Mouse (Mus musculus) retina, embryonic 14.5 days (tissue): ENCODE measurements around the gene Nell1.
"Not testable (repeated sequence)": the region's sequence is repeated elsewhere in the genome, so short reads cannot be mapped to it uniquely, and the experiment has no call there.

Source experiments
- DNase-seq: peaks from one replicate; pipeline ENCODE4 v3.0.0-alpha.2; 2015; ENCODE audit warnings: low spot score

Nell1 gene

GRCm38 (mm10) chr7:49974841-49975440 is at the start of gene Nell1:
Gene Nell1, plus strand, starts transcription at chr7:49974864.
- DNase-seq = peak; percentile 66

GRCm38 (mm10) chr7:49928571-49928970 is 46.1 kb upstream of the Nell1 start:
- no peak for DNase-seq

GRCm38 (mm10) chr7:49929999-49930398 is 44.7 kb upstream of the Nell1 start:
- no peak for DNase-seq

DNA sequence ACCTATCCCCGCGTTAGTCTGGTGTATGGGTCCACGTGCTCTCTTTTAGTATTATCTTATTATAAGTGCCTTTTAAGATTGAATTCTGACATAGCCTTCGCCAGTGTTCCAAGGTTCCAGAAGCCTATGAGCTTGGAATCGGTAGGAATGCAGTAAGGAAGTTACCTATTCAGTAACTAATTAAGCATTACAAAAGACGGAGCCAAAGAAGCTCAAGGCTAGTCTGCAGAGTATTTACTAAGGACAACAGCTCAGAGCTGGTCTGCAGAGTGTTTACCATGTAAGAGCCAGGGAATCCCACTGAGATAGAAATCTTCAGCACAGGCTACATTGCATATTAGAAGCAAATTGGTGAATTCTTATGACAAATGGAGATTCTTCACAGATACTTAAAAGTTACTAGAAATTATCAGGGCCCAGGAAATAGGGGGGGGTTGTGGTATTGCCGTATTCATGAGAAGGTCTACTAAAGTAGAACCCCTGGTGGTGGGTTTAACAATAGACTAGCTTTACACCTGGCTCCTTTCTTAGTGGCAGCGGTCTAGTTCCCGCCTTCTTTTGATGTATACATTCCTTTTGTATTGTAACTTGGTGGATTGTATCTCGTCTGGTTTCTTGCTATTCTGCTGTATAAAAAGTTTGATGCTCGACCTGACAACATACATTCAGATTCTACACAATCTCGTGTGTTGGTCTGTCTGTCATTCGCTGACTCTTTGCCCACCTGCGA is 41.1 kb upstream of the Nell1 start:
- DNase-seq = not testable (repeated sequence)

DNA sequence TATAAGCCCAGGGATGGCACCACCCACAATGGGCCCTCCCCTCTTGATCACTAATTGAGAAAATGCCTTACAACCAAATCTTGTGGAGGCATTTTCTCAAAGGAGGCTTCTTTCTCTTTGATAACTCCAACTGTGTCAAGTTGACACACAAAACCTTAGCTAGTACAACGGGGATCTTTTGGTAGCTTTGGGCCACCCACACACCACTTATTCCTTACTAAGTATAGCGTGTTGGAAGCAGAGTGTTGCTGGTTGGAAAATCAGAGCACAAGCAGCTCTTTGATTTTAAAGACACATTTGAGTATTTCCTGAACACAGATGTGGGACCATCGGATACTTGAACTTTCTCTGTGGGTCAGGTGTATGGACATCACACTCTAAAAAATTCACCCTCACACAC is 37.8 kb upstream of the Nell1 start:
- DNase-seq = no peak

DNA sequence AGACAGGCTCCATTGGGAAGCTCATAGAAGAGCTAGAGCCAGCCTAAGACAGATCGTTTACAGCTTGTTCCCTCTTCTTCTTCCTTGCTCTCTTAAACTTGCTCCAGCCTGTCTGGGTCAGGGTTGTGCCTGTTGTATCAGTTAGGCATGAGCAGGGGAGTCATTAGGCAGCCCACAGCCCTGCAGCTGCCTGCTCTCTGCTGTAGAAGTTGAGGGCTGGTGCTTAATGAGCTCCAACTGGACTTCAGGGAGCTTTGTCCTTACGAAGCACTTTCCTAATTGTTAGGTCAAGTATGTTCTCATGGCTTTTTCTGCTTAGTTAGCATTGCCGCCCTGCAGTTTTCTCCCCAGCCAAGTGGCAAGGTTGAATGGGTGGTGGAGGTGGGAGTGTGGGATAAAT is 32.6 kb upstream of the Nell1 start:
- peak; percentile 76 for DNase-seq

DNA sequence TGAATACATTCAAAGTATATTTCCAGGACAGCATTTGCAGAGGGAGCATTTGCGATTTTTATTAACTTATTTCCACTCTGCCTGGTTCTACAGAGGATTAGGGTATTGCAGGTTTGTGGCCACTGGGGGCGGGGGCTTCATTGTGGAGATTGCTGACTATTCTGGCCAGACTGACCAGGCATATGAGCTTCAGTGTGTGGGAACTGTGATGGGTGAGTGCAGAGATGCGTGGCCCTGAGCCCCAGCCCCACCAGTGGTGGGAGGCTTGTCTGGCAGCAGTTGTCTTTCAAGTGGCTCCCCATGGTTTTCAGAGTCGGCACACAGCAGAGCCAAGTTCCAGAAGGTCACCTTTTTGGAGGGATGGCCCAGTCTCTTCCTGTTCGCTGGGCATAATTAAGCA is 32.2 kb upstream of the Nell1 start:
- DNase-seq = peak; percentile 67

- DNase-seq = no peak
These were observed 28.0 kb upstream of the Nell1 start for GRCm38 (mm10) chr7:49946691-49947090.

DNA sequence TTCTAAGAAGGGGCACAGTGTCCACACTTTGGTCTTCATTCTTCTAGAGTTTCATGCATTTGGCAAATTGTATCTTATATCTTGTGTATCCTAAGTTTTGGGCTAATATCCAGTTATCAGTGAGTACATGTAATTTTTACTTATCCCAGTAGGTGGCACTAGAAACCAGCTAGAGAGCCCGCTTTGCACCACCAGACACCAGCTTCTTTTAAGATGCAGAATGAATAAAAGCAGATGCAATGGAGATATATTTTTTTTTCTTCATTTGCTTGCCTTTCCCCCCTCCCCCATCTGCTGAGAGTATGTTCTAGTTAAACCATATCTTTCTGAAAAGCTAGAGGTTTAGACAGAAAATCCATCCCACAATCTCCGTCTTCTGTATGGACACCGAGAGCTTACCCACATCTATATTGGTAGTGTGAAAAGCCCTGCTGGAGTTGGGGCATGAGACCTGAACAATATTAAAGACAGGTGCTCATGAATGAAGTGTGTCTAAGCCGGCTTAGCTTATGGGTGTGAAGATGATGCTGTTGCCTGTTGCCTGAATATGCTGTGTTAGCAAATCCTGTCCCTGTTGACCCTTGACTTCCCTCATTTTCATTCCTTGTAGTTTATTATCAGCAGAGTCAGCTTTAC is 21.0 kb upstream of the Nell1 start:
- DNase-seq = peak; percentile 83

- DNase-seq = no peak
These were observed 19.8 kb upstream of the Nell1 start for GRCm38 (mm10) chr7:49954834-49955233.

- no peak for DNase-seq
These were observed 17.5 kb upstream of the Nell1 start for GRCm38 (mm10) chr7:49957142-49957541.

GRCm38 (mm10) chr7:49963764-49964163 is 10.9 kb upstream of the Nell1 start:
- no peak for DNase-seq

DNA sequence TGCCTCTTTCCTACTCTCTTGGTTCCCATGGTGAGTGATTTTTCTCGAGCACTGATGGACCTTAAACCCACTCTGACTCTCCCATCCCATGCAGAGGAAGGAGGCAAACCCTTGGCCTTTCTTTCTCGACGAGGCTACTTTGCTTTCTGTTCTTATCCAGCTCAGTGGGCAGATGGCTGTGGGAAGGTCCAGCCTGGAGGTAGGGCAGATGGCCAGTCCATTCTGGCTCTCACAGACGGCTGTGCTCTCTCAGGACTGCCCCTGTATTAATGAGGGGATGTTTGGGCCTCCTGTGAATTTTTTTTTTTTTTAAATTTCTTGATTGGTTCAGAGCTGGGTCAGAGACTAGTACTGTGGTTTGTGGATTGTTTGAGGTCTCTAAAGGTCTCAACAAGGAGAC is 5.1 kb upstream of the Nell1 start:
- DNase-seq = peak; percentile 59

DNA sequence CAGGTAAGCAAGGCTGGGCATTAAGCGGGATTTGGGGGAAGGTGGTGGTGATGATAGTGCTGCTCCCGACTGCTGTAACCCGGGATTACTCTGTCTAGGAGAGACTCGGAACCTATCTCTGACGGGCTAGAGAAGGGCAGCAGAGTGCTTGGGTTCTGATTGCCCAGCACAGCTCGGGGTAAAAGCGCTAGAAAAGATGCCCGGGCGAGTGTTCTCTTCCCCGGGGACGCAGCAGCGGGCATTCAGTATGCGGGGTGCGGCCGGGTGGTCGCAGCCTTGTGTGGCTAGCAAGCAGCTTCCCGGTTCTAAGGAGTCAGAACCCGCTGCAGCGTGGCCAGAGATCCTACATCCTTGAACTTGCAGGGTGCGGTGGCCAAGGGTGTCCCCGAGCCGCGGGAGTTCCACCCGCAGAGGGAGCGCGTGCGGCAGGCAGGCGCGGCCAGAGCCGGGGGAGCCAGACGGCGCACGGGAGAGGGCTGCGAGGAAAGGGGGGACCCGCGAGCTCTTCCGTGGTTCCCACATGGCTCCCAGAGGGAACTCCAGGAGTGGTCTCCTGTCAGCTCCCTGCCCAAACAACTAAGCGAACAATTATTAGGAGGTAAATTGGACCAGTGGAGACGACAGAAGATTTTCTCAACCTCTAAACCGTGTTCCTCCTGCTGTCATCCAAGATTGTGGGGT is 917 bp downstream of the Nell1 start:
- DNase-seq = peak; percentile 37

- DNase-seq = peak; percentile 30
These were observed 7.0 kb downstream of the Nell1 start for GRCm38 (mm10) chr7:49981511-49982227.

- no peak for DNase-seq
These were observed 10.0 kb downstream of the Nell1 start for GRCm38 (mm10) chr7:49984698-49985097.

- no peak for DNase-seq
These were observed 11.3 kb downstream of the Nell1 start for GRCm38 (mm10) chr7:49985947-49986346.

GRCm38 (mm10) chr7:49999321-49999720 is 24.7 kb downstream of the Nell1 start:
- DNase-seq = no peak

DNA sequence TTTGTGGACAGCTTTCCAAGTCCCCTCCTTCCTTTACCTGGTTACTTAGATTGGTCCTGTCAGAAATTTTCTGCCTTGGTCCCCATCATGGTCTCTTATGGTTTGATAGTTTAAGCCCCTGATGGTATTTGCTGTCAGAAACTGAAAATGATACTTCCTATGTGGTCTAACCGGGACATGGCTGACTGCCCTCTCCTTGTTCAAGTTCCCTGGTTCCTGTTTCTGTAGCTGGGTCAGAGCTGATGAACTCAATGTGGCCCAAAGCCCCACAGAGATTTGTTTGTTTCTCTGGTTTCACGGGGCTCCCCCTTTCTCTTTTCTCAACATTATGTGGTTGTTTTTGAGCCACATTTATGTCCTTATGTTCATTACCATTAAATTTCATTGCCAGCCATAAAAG is 30.6 kb downstream of the Nell1 start:
- no peak for DNase-seq

- no peak for DNase-seq
These were observed 60.8 kb downstream of the Nell1 start for GRCm38 (mm10) chr7:50035187-50036153.

GRCm38 (mm10) chr7:50041112-50041511 is 66.4 kb downstream of the Nell1 start:
- DNase-seq = no peak
